Mouse (Mus musculus) spleen, adult 12 weeks (tissue): Measurements from ENCODE around the gene Pcgf6.
"Not testable (repeated sequence)": the region's sequence is repeated elsewhere in the genome, so short reads cannot be mapped to it uniquely, and the experiment has no call there.

Experiments
- DNase-seq: peaks from one replicate; pipeline ENCODE4 v3.0.0; 2022; ENCODE audit warnings: low spot score

The Pcgf6 gene

GRCm38 (mm10) chr19:46998168-46998870, 52.4 kb downstream of the Pcgf6 start:
- DNase-seq, result no peak

GRCm38 (mm10) chr19:46996095-46996494, 54.6 kb downstream of the Pcgf6 start:
- no peak for DNase-seq

GRCm38 (mm10) chr19:46992329-46992728, 58.4 kb downstream of the Pcgf6 start:
- DNase-seq, result not testable (repeated sequence)

- DNase-seq, result peak; percentile 77
Measured at GRCm38 (mm10) chr19:46991145-46991544, 59.6 kb downstream of the Pcgf6 start.

GRCm38 (mm10) chr19:46990625-46991024, 60.1 kb downstream of the Pcgf6 start:
- not testable (repeated sequence) for DNase-seq

GRCm38 (mm10) chr19:46990153-46990518, 60.6 kb downstream of the Pcgf6 start:
- no peak for DNase-seq

GRCm38 (mm10) chr19:46989479-46990152, 61.1 kb downstream of the Pcgf6 start:
- no peak for DNase-seq

GRCm38 (mm10) chr19:46988231-46989087, 62.2 kb downstream of the Pcgf6 start:
- DNase-seq, result peak; percentile 45

GRCm38 (mm10) chr19:46987646-46988045, 63.1 kb downstream of the Pcgf6 start:
- DNase-seq, result no peak

- no peak for DNase-seq
Measured at GRCm38 (mm10) chr19:46984726-46985622, 65.7 kb downstream of the Pcgf6 start.

GRCm38 (mm10) chr19:46983966-46984380, 66.7 kb downstream of the Pcgf6 start:
- DNase-seq, result peak; percentile 42
